In the genomic region with DNA sequence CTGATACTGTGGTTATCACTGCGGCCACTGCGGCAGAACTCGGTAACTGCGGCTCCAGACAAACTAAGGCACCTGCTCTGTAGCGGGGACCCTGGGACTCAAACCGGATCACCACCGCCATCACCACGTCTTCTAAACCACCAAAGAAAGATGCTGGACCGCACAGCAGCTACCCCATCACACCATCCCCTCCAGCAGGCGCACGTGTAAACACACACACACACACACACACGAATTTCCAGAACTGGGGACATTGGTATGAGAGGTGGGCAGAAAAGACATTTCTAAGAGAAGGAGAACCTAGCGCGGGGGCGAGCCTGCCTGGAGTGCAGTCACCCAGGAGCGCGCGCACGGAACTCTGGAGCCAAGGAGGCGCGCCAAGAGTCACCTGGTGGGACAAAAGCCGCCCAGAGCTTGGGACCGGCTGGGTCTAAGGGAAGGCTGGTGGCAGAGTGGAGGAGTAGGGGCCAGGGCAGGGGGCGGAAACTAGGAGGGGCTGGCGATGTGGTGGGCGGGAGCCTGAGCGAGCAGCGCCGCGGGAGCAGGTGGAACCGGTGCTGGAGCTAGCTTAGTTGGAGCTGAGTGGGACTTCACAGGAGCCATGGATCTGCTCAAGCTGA, we compare ENCODE assay signal across 9 mouse cellular contexts. TPM values are rescaled to one million over a fixed set of nuclear protein-coding genes. Genes with fewer than 3 reads are reported as not detected.
DNase-seq lines count a peak whose midpoint lies in the region; ATAC-seq and TF ChIP-seq lines count a peak whose summit lies in the region.
"Had no signal": no experiment of that assay in that cellular context is flagged by ENCODE, and none has a peak within 500 bp of the region (broad histone marks: within the 10 kb centered on the region; RNA-seq: fewer than 3 reads in every experiment).

A gene (plus strand): TSS at position 308 of the 620 bp plus-strand sequence.

- H3K4me2 ChIP-seq in embryonic facial prominence, embryonic 13.5 days = peak within 1 kb of the TSS; percentile 78
- peak within 1 kb of the TSS; percentile 61 for H3K4me2 ChIP-seq in intestine, embryonic 14.5 days (ENCODE audit: low read length)

- 0 out of 2 replicates have a peak, but pooled peaks have one; percentile 4 for TF ChIP-seq CTCF in layer of hippocampus, adult 2 months (conservative IDR thresholded peaks at IDR 0.05)
- TF ChIP-seq CTCF in lung, adult 2 months (IDR thresholded peaks at IDR 0.05; ENCODE audit: insufficient read depth, low read length) = no peak

- peak within 1 kb of the TSS; percentile 54 for H3K4me3 ChIP-seq in layer of hippocampus, adult 2 months
- peak within 1 kb of the TSS; percentile 44 for H3K4me3 ChIP-seq in embryonic facial prominence, embryonic 13.5 days
- peak within 1 kb of the TSS; percentile 35 for H3K4me3 ChIP-seq in intestine, embryonic 14.5 days (ENCODE audit: low read depth, low read length)
- no peak within 1 kb of the TSS for H3K4me3 ChIP-seq in lung, adult 2 months (replicated peaks; ENCODE audit: extremely low read depth, low read depth, low read length)
- H3K4me3 ChIP-seq: myocyte had no signal

- peaks cover 59% of the 10 kb centered on the region for H3K27me3 ChIP-seq in embryonic facial prominence, embryonic 13.5 days
- peaks cover 32% of the 10 kb centered on the region for H3K27me3 ChIP-seq in intestine, embryonic 14.5 days (replicated peaks; ENCODE audit: control insufficient read depth, insufficient read depth, low read length)

- peak; percentile 68 for ATAC-seq in embryonic facial prominence, embryonic 13.5 days (ENCODE audit: insufficient number of reproducible peaks, insufficient read depth, low FRiP score, low TSS enrichment, low read depth)
- ATAC-seq in intestine, embryonic 14.5 days (replicated peaks; ENCODE audit: low FRiP score, low TSS enrichment, low read depth) = peak; percentile 84

- DNase-seq in layer of hippocampus, adult 2 months (ENCODE audit: low spot score in 2 of 2) = no peak
- no peak for DNase-seq in layer of hippocampus, adult 8-10 months (ENCODE audit: low spot score in 2 of 2)
- DNase-seq in intestine, embryonic 14.5 days (ENCODE audit: low spot score) = peak; percentile 60
- DNase-seq in neural tube, embryonic 10.5 days (ENCODE audit: extremely low spot score, low spot score) = peak; percentile 38
- DNase-seq in spleen, adult 12 weeks (ENCODE audit: low spot score) = no peak
- no peak for DNase-seq in lung, adult 2 months
- DNase-seq in spleen, adult 18-20 months = no peak

- H3K4me1 ChIP-seq in embryonic facial prominence, embryonic 13.5 days = peaks cover 9% of the 10 kb centered on the region
- no peaks in the 10 kb centered on the region; the same call in 1 of the 2 replicates for H3K4me1 ChIP-seq in intestine, embryonic 14.5 days (replicated peaks; ENCODE audit: control insufficient read depth, insufficient read depth, low read length)
- no peaks in the 10 kb centered on the region for H3K4me1 ChIP-seq in lung, adult 2 months (ENCODE audit: control insufficient read depth, insufficient read depth, low read length)

- peak within 1 kb of the TSS; percentile 36; the same call in 1 of the 2 replicates for H3K9ac ChIP-seq in embryonic facial prominence, embryonic 13.5 days
- no peak within 1 kb of the TSS for H3K9ac ChIP-seq in intestine, embryonic 14.5 days (ENCODE audit: low read length)

- no peaks in the 10 kb centered on the region for H3K9me3 ChIP-seq in embryonic facial prominence, embryonic 13.5 days
- H3K9me3 ChIP-seq in intestine, embryonic 14.5 days (ENCODE audit: control insufficient read depth, low read length) = no peaks in the 10 kb centered on the region

- 1% methylated on average over 31 of the region's 31 CpGs for WGBS in embryonic facial prominence, embryonic 13.5 days
- WGBS in intestine, embryonic 14.5 days = 2% methylated on average over 31 of the region's 31 CpGs
- WGBS in lung, adult 2 months = 3% methylated on average over 31 of the region's 31 CpGs

- TF ChIP-seq POLR2A in lung, adult 2 months (IDR thresholded peaks at IDR 0.05; ENCODE audit: borderline replicate concordance, extremely low read depth, low read depth, low read length) = no peak

- H3K27ac ChIP-seq in layer of hippocampus, adult 2 months = peak within 1 kb of the TSS; percentile 61
- no peak within 1 kb of the TSS for H3K27ac ChIP-seq in embryonic facial prominence, embryonic 13.5 days
- no peak within 1 kb of the TSS for H3K27ac ChIP-seq in intestine, embryonic 14.5 days (ENCODE audit: low read depth)

- H3K36me3 ChIP-seq in embryonic facial prominence, embryonic 13.5 days = no peaks in the 10 kb centered on the region
- no peaks in the 10 kb centered on the region for H3K36me3 ChIP-seq in intestine, embryonic 14.5 days (ENCODE audit: control insufficient read depth, insufficient read depth, low read length)

RNA-seq across cellular contexts. Expression of the gene that starts here (rescaled TPM):
- 1 to 10 TPM; 6.2 to 6.5 TPM for total RNA-seq in layer of hippocampus, adult 2 months (2021)
- total RNA-seq in layer of hippocampus, adult 8-10 months (2022) = 10 to 100 TPM in 1 of 4 experiments, 1 to 10 TPM in 3; 8.6 to 10.8 (median 9.4) TPM
- polyA plus RNA-seq in embryonic facial prominence, embryonic 13.5 days (2015; fragmentation: Nextera tagmentation; extraction: Ambion mirVana) = 0.48 and 0.52 TPM in 2 replicates
- 0.11 and 0.34 TPM in 2 replicates for polyA plus RNA-seq in intestine, embryonic 14.5 days (2014; fragmentation: Nextera tagmentation; extraction: Ambion mirVana)
- not detected in 2 replicates for polyA plus RNA-seq in lung, adult 2 months (2012; rRNA removed)
- polyA plus RNA-seq: myocyte had no signal

Comparison
In these comparisons a context has a peak if more than half of its experiments do, and no peak if none do; other contexts are left out.
1. Peak in ATAC-seq, H3K4me3 ChIP-seq, H3K9ac ChIP-seq and H3K4me2 ChIP-seq in embryonic facial prominence, embryonic 13.5 days; RNA of the gene not detected or under 1 TPM.
2. Peak in DNase-seq, ATAC-seq, H3K4me3 ChIP-seq and H3K4me2 ChIP-seq in intestine, embryonic 14.5 days; RNA of the gene not detected or under 1 TPM.